Mouse (Mus musculus) frontal cortex, adult 2 months (tissue): Measurements from ENCODE around the gene Ndufaf8. TPM values are rescaled to one million over a fixed set of nuclear protein-coding genes. Genes with fewer than 3 reads are reported as not detected.
A peak's percentile ranks its signal among the peaks of the same experiment; 100 is the strongest.

Experiments used
- DNase-seq, 2 experiments: peaks; one replicate each; pipeline ENCODE4 v3.0.0; 2022; ENCODE audit warnings: low spot score in 1 of 2; ENCODE audit errors: extremely low spot score in 1 of 2
- polyA plus RNA-seq: library from polyadenylated mRNA; depleted of rRNA; stranded (reverse); fragments of >200 nt; gene quantifications from 2 replicates; pipeline ENCODE4 v1.2.3, GENCODE M21; 2012; rRNA removed

Ndufaf8 gene
- 42.3 and 46.2 TPM in 2 replicates for polyA plus RNA-seq

- DNase-seq, result peak; percentile 98 to 100
These were observed at the start of gene Ndufaf8, which contains the start of gene Tepsin for GRCm38 (mm10) chr11:120098588-120099511. Gene Ndufaf8 (plus strand): TSS chr11:120098928. Gene Tepsin (minus strand): TSS chr11:120098731.

- DNase-seq, result no peak
These were observed 49.7 kb upstream of the Ndufaf8 start for GRCm38 (mm10) chr11:120049067-120049466.

- no peak for DNase-seq
These were observed 47.5 kb upstream of the Ndufaf8 start for GRCm38 (mm10) chr11:120051124-120051811.

GRCm38 (mm10) chr11:120052274-120052673 lies 46.5 kb upstream of the Ndufaf8 start:
- DNase-seq, result no peak

- DNase-seq, result no peak
These were observed 44.9 kb upstream of the Ndufaf8 start for GRCm38 (mm10) chr11:120053846-120054245.

- DNase-seq, result no peak
These were observed 42.6 kb upstream of the Ndufaf8 start for GRCm38 (mm10) chr11:120055953-120056732.

GRCm38 (mm10) chr11:120060634-120061033 lies 38.1 kb upstream of the Ndufaf8 start:
- no peak for DNase-seq

- DNase-seq, result no peak
These were observed 35.4 kb upstream of the Ndufaf8 start for GRCm38 (mm10) chr11:120063326-120063725.

- DNase-seq, result no peak
These were observed 34.6 kb upstream of the Ndufaf8 start for GRCm38 (mm10) chr11:120064006-120064667.

GRCm38 (mm10) chr11:120064668-120065040 lies 34.1 kb upstream of the Ndufaf8 start:
- DNase-seq, result no peak

- DNase-seq, result peak in 1 of 2 experiments; percentile 47
These were observed 33.4 kb upstream of the Ndufaf8 start for GRCm38 (mm10) chr11:120065291-120065690.

- no peak for DNase-seq
These were observed 30.9 kb upstream of the Ndufaf8 start for GRCm38 (mm10) chr11:120067834-120068233.

- no peak for DNase-seq
These were observed 29.5 kb upstream of the Ndufaf8 start for GRCm38 (mm10) chr11:120069261-120069660.

- DNase-seq, result no peak
These were observed 28.3 kb upstream of the Ndufaf8 start for GRCm38 (mm10) chr11:120070286-120070930.

- DNase-seq, result no peak
These were observed 27.7 kb upstream of the Ndufaf8 start for GRCm38 (mm10) chr11:120071065-120071464.

- no peak for DNase-seq
These were observed 26.9 kb upstream of the Ndufaf8 start for GRCm38 (mm10) chr11:120071731-120072320.

GRCm38 (mm10) chr11:120072986-120073647 lies 25.6 kb upstream of the Ndufaf8 start:
- DNase-seq, result no peak

- DNase-seq, result no peak
These were observed 22.5 kb upstream of the Ndufaf8 start for GRCm38 (mm10) chr11:120076191-120076590.

GRCm38 (mm10) chr11:120080282-120080681 lies 18.4 kb upstream of the Ndufaf8 start:
- DNase-seq, result no peak
